Mouse (Mus musculus): Measurements from ENCODE around the gene Nlrp3. TPM values are rescaled to one million over a fixed set of nuclear protein-coding genes. Genes with fewer than 3 reads are reported as not detected.

The Nlrp3 gene
- polyA plus RNA-seq, 1 experiment: 0.09 TPM

GRCm38 (mm10) chr11:59614120-59614519 lies 72.8 kb downstream of the Nlrp3 start:
- Histone ChIP-seq H3K4me3 (ENCODE audit: control insufficient read depth, low read depth, low read length) (no peak overlapping the region), H3K27ac (ENCODE audit: control insufficient read depth, insufficient read depth, low read depth, low read length) (no peak overlapping the region), H3K4me1 (ENCODE audit: control insufficient read depth, insufficient read depth, low read length) (no peaks in the 10 kb centered on the region), H3K36me3 (ENCODE audit: control insufficient read depth, insufficient read depth, low read length) (no peaks in the 10 kb centered on the region), H3K27me3 (ENCODE audit: control insufficient read depth, insufficient read depth, low read length) (no peaks in the 10 kb centered on the region)
- no peak for TF ChIP-seq POLR2A (IDR thresholded peaks at IDR 0.05; ENCODE audit: control insufficient read depth, low read depth, low read length)
- no peak; the same call in 1 of the 2 replicates for TF ChIP-seq CTCF (IDR thresholded peaks at IDR 0.05; ENCODE audit: control insufficient read depth, insufficient read depth, insufficient replicate concordance, low read depth, low read length)

Other genes starting within 250 kb of the Nlrp3 start
- gene Wnt9a, start 234.6 kb upstream of the Nlrp3 start, polyA plus RNA-seq (2012; rRNA removed): 0.40 and 0.63 TPM in 2 replicates
- gene Prss38, start 165.9 kb upstream of the Nlrp3 start, polyA plus RNA-seq (2012; rRNA removed): 9.3 and 12.7 TPM in 2 replicates
- 2.8 and 3.0 TPM in 2 replicates for gene Jmjd4, start 91.5 kb upstream of the Nlrp3 start, polyA plus RNA-seq (2012; rRNA removed)
- 22.6 and 25.8 TPM in 2 replicates for gene Snap47, start 90.4 kb upstream of the Nlrp3 start, polyA plus RNA-seq (2012; rRNA removed)
- 1.1 and 1.4 TPM in 2 replicates for gene Zfp867, start 69.1 kb upstream of the Nlrp3 start, polyA plus RNA-seq (2012; rRNA removed)
- 75.9 and 80.8 TPM in 2 replicates for gene Zkscan17, start 14.8 kb upstream of the Nlrp3 start, polyA plus RNA-seq (2012; rRNA removed)
- 0.15 and 0.16 TPM in 2 replicates for gene Olfr222, start 34.7 kb downstream of the Nlrp3 start, polyA plus RNA-seq (2012; rRNA removed)
- gene Olfr223, start 51.7 kb downstream of the Nlrp3 start, polyA plus RNA-seq (2012; rRNA removed): not detected in 2 replicates
- 237 and 246 TPM in 2 replicates for gene Mprip, start 119.7 kb downstream of the Nlrp3 start, polyA plus RNA-seq (2012; rRNA removed)
- gene Pld6, start 246.1 kb downstream of the Nlrp3 start, polyA plus RNA-seq (2012; rRNA removed): 101 and 110 TPM in 2 replicates